Mouse (Mus musculus): ENCODE data around the gene Igf1r.
A peak's percentile ranks its signal among the peaks of the same experiment; 100 is the strongest.

Gene Igf1r

GRCm38 (mm10) chr7:68053002-68053624, 100.5 kb downstream of the Igf1r start:
- no peak for DNase-seq (ENCODE audit: low spot score)

GRCm38 (mm10) chr7:68054498-68054897, 101.9 kb downstream of the Igf1r start:
- DNase-seq (ENCODE audit: low spot score) = no peak

GRCm38 (mm10) chr7:68054956-68055355, 102.3 kb downstream of the Igf1r start:
- no peak for DNase-seq (ENCODE audit: low spot score)

- DNase-seq (ENCODE audit: low spot score) = no peak
Observed at GRCm38 (mm10) chr7:68057010-68057409, 104.4 kb downstream of the Igf1r start.

- no peak for DNase-seq (ENCODE audit: low spot score)
Observed at GRCm38 (mm10) chr7:68059690-68060089, 107.1 kb downstream of the Igf1r start.

GRCm38 (mm10) chr7:68061434-68061833, 108.8 kb downstream of the Igf1r start:
- DNase-seq (ENCODE audit: low spot score) = no peak

GRCm38 (mm10) chr7:68062170-68062848, 109.7 kb downstream of the Igf1r start:
- no peak for DNase-seq (ENCODE audit: low spot score)

- peak; percentile 40 for DNase-seq (ENCODE audit: low spot score)
Observed at GRCm38 (mm10) chr7:68062849-68063208, 110.2 kb downstream of the Igf1r start.

GRCm38 (mm10) chr7:68063711-68064110, 111.1 kb downstream of the Igf1r start:
- DNase-seq (ENCODE audit: low spot score) = no peak

- DNase-seq (ENCODE audit: low spot score) = no peak
Observed at GRCm38 (mm10) chr7:68064120-68064519, 111.5 kb downstream of the Igf1r start.

GRCm38 (mm10) chr7:68064647-68065362, 112.2 kb downstream of the Igf1r start:
- DNase-seq (ENCODE audit: low spot score) = no peak

GRCm38 (mm10) chr7:68065904-68066303, 113.3 kb downstream of the Igf1r start:
- DNase-seq (ENCODE audit: low spot score) = no peak

GRCm38 (mm10) chr7:68067321-68067720, 114.7 kb downstream of the Igf1r start:
- DNase-seq (ENCODE audit: low spot score) = no peak

GRCm38 (mm10) chr7:68069324-68069723, 116.7 kb downstream of the Igf1r start:
- DNase-seq (ENCODE audit: low spot score) = no peak

- DNase-seq (ENCODE audit: low spot score) = no peak
Observed at GRCm38 (mm10) chr7:68070030-68070429, 117.4 kb downstream of the Igf1r start.

GRCm38 (mm10) chr7:68070626-68071025, 118.0 kb downstream of the Igf1r start:
- peak; percentile 82 for DNase-seq (ENCODE audit: low spot score)

GRCm38 (mm10) chr7:68071050-68071449, 118.4 kb downstream of the Igf1r start:
- no peak for DNase-seq (ENCODE audit: low spot score)

GRCm38 (mm10) chr7:68071749-68072148, 119.1 kb downstream of the Igf1r start:
- no peak for DNase-seq (ENCODE audit: low spot score)

- no peak for DNase-seq (ENCODE audit: low spot score)
Observed at GRCm38 (mm10) chr7:68072524-68073459, 120.2 kb downstream of the Igf1r start.

GRCm38 (mm10) chr7:68073460-68073806, 120.8 kb downstream of the Igf1r start:
- no peak for DNase-seq (ENCODE audit: low spot score)

GRCm38 (mm10) chr7:68074748-68075147, 122.1 kb downstream of the Igf1r start:
- DNase-seq (ENCODE audit: low spot score) = no peak

GRCm38 (mm10) chr7:68075401-68075800, 122.8 kb downstream of the Igf1r start:
- no peak for DNase-seq (ENCODE audit: low spot score)

Measured in T-cell, adult 2 months (primary cell).